Mouse (Mus musculus): Measurements from ENCODE around the gene 9130230L23Rik.

- TF ChIP-seq CTCF (IDR thresholded peaks at IDR 0.05; ENCODE audit: insufficient read depth, low read depth, low read length) (no peak), POLR2A (IDR thresholded peaks at IDR 0.05; ENCODE audit: insufficient read depth, low read depth, low read length) (no peak)
Measured at GRCm38 (mm10) chr5:66036440-66037054, 32.5 kb upstream of the 9130230L23Rik start.
